Mouse (Mus musculus): ENCODE measurements at regions not wholly inside any gene's neighbourhood (a gene's known extent, or its start where the extent isn't known, plus 50 kb on each side); places are given as distances from the start of the nearest gene placed in this dataset.

DNA sequence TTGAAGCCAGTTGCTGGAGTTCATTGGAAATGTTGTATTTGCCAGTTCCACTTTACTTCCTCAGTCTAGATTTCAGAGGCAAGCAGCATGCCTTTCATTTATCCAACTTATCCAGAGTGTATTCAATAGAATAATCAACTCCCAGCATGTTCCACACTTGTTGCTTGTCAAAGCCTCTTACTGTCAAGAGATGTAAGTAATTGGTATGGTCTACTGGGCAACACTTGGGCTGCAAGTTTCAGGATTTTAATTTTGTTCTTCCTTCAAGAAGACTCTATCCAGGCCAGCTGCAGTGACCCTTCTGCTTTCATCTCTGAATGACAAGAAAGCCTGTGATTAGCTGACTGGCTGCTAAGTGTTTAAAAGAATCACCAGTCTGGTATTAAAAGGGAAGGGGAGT is 3131.6 kb upstream of the Lrrc6 start:
- H3K27me3 ChIP-seq (ENCODE audit: control insufficient read depth, insufficient read depth, insufficient read length), result no peaks in the 10 kb centered on the region
- H3K79me2 ChIP-seq (ENCODE audit: control insufficient read depth, insufficient read depth), result no peaks in the 10 kb centered on the region
- TF ChIP-seq MYOD1 (IDR thresholded peaks at IDR 0.05; ENCODE audit: control insufficient read depth, insufficient read length, low read depth) (no peak), CTCF (IDR thresholded peaks at IDR 0.05; ENCODE audit: control insufficient read depth, insufficient read depth, insufficient read length) (no peak), FOSL1 (IDR thresholded peaks at IDR 0.05; ENCODE audit: insufficient read depth, low read length, poor library complexity, severe bottlenecking) (no peak)
- H3K4me3 ChIP-seq (ENCODE audit: insufficient read depth, poor library complexity, severe bottlenecking), result no peak overlapping the region
- H3ac ChIP-seq (ENCODE audit: control insufficient read depth, insufficient read length, low read depth), result no peak overlapping the region
- no peaks in the 10 kb centered on the region for H3K79me3 ChIP-seq (ENCODE audit: low read depth)
- H3K36me3 ChIP-seq (ENCODE audit: control insufficient read depth, insufficient read depth), result no peaks in the 10 kb centered on the region

DNA sequence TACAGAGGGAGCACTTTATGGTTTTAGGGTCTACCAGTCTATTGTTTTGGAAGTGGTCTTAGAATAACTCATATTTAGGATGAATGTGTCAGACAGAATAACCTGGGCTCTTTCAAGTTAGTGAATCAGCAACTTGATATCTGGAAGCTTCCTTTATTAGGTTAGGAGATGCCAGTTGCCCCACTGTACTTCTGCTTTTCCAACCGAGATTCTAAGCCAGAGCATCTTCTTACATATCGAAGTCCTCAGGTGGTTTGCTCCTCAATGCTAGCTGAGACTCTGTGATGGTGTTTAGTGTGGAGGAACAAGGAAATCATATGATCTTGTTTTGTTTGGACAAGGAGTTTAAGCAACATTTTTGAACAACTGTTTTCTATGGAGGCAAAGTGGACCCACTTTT is 3117.3 kb upstream of the Lrrc6 start:
- no peak overlapping the region for H3K4me3 ChIP-seq (ENCODE audit: insufficient read depth, poor library complexity, severe bottlenecking)
- H3K79me2 ChIP-seq (ENCODE audit: control insufficient read depth, insufficient read depth), result no peaks in the 10 kb centered on the region
- no peaks in the 10 kb centered on the region for H3K79me3 ChIP-seq (ENCODE audit: low read depth)
- H3ac ChIP-seq (ENCODE audit: control insufficient read depth, insufficient read length, low read depth), result no peak overlapping the region
- no peaks in the 10 kb centered on the region for H3K36me3 ChIP-seq (ENCODE audit: control insufficient read depth, insufficient read depth)
- H3K27me3 ChIP-seq (ENCODE audit: control insufficient read depth, insufficient read depth, insufficient read length), result no peaks in the 10 kb centered on the region
- TF ChIP-seq MAX (IDR thresholded peaks at IDR 0.05) (no peak), MYOG (IDR thresholded peaks at IDR 0.05; ENCODE audit: control insufficient read depth, extremely low read depth, insufficient read length) (no peak), CEBPB (IDR thresholded peaks at IDR 0.05; ENCODE audit: low read depth) (no peak), FOSL1 (IDR thresholded peaks at IDR 0.05; ENCODE audit: insufficient read depth, low read length, poor library complexity, severe bottlenecking) (no peak), MYOD1 (IDR thresholded peaks at IDR 0.05; ENCODE audit: control insufficient read depth, insufficient read length, low read depth) (no peak), CTCF (IDR thresholded peaks at IDR 0.05; ENCODE audit: control insufficient read depth, insufficient read depth, insufficient read length) (no peak), USF1 (IDR thresholded peaks at IDR 0.05; ENCODE audit: low read depth) (no peak)

DNA sequence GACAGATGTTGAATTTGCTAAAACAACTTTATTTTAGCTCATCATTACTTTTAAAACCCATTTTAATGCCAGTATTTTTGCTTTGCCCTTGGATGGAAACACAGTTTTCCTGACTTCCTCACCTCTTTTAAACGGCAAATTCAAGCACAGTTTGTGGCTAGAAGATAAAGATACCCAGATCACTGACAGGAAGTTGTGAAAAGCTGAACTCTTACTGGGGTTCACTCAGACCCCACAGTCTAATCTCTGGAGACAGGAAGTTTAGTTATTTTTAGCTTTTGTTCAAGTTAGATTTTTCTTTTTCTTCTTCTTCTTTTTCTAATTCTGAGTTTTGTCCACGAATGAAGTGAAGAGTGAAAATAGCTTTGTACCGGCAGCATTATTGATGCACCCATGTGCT is 3113.3 kb upstream of the Lrrc6 start:
- no peaks in the 10 kb centered on the region for H3K79me2 ChIP-seq (ENCODE audit: control insufficient read depth, insufficient read depth)
- H3ac ChIP-seq (ENCODE audit: control insufficient read depth, insufficient read length, low read depth), result no peak overlapping the region
- H3K27me3 ChIP-seq (ENCODE audit: control insufficient read depth, insufficient read depth, insufficient read length), result no peaks in the 10 kb centered on the region
- TF ChIP-seq CEBPB (IDR thresholded peaks at IDR 0.05; ENCODE audit: low read depth), result no peak
- TF ChIP-seq USF1 (IDR thresholded peaks at IDR 0.05; ENCODE audit: low read depth), result no peak
- TF ChIP-seq MYOG (IDR thresholded peaks at IDR 0.05; ENCODE audit: control insufficient read depth, extremely low read depth, insufficient read length), result no peak
- no peak for TF ChIP-seq MYOD1 (IDR thresholded peaks at IDR 0.05; ENCODE audit: control insufficient read depth, insufficient read length, low read depth)
- no peak for TF ChIP-seq MAX (IDR thresholded peaks at IDR 0.05)
- TF ChIP-seq FOSL1 (IDR thresholded peaks at IDR 0.05; ENCODE audit: insufficient read depth, low read length, poor library complexity, severe bottlenecking), result no peak
- no peak for TF ChIP-seq CTCF (IDR thresholded peaks at IDR 0.05; ENCODE audit: control insufficient read depth, insufficient read depth, insufficient read length)
- no peaks in the 10 kb centered on the region for H3K79me3 ChIP-seq (ENCODE audit: low read depth)
- no peak overlapping the region for H3K4me3 ChIP-seq (ENCODE audit: insufficient read depth, poor library complexity, severe bottlenecking)
- no peaks in the 10 kb centered on the region for H3K36me3 ChIP-seq (ENCODE audit: control insufficient read depth, insufficient read depth)

DNA sequence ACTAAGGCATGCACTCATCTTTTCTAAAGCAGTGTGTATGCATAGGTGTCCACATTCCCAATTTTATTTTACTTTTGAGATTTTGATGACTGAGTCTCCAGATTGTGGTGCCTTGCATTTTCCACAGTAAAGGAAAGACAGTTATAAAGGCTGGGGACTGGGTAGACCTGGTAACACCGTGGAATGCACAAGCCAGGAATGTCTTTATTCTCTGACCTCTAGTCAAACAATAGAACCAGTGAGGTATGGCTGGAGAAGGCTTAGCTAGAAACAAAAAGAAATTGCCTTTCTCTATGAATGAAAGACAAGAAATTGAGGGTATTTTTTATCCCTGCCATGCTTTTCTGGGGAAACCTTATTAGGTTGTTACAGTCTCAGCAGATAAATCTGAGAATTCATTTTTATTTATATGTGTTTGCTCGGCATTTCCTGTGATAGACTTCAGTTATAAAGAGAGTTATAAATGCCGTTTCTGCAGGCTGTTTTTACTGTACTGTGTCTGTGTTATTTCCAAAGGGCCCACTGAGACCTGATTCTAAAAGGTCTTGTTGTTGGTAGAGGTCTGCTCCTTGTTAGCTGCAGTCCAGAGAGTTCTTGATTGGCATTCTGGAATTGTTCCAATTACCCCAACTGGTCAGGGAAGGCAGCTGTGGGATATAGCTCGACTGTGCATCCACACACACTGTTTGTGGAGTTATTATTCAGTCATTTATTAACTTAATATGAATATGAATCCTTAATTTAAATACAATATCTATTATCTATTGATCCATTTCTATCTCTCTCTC is 3090.7 kb upstream of the Lrrc6 start:
- Histone ChIP-seq H3K4me3 (ENCODE audit: insufficient read depth, poor library complexity, severe bottlenecking) (no peak overlapping the region), H3K79me2 (ENCODE audit: control insufficient read depth, insufficient read depth) (no peaks in the 10 kb centered on the region), H3ac (ENCODE audit: control insufficient read depth, insufficient read length, low read depth) (no peak overlapping the region)

DNA sequence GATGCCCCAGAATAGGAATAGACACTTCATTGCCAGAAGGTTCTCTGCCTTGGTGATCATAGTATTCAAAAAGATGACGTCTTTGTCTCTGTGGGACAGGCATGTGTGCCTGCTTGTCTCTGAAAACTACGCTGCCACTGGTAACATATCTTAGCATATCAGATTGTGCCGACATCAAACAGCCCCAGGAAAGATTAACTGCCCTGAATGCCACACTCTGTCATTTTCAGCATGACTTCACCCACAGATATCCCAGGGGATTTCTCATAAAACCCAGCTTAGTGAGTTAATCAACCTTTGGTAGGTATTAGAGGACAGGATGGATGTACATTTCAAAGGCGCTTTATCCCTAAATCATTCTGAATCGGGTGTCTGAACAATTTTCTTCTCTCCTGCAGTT is 3087.4 kb upstream of the Lrrc6 start:
- Histone ChIP-seq H3K27me3 (ENCODE audit: control insufficient read depth, insufficient read depth, insufficient read length) (no peaks in the 10 kb centered on the region), H3K36me3 (ENCODE audit: control insufficient read depth, insufficient read depth) (no peaks in the 10 kb centered on the region), H3K4me3 (ENCODE audit: insufficient read depth, poor library complexity, severe bottlenecking) (no peak overlapping the region)

More for the DNA sequence above, 3090.7 kb upstream of the Lrrc6 start:
- no peaks in the 10 kb centered on the region for H3K27me3 ChIP-seq (ENCODE audit: control insufficient read depth, insufficient read depth, insufficient read length)
- TF ChIP-seq USF1 (IDR thresholded peaks at IDR 0.05; ENCODE audit: low read depth) (no peak), CTCF (IDR thresholded peaks at IDR 0.05; ENCODE audit: control insufficient read depth, insufficient read depth, insufficient read length) (no peak), MYOD1 (IDR thresholded peaks at IDR 0.05; ENCODE audit: control insufficient read depth, insufficient read length, low read depth) (no peak), CEBPB (IDR thresholded peaks at IDR 0.05; ENCODE audit: low read depth) (no peak), MAX (IDR thresholded peaks at IDR 0.05) (no peak)
- no peaks in the 10 kb centered on the region for H3K36me3 ChIP-seq (ENCODE audit: control insufficient read depth, insufficient read depth)
- no peaks in the 10 kb centered on the region for H3K79me3 ChIP-seq (ENCODE audit: low read depth)

DNA sequence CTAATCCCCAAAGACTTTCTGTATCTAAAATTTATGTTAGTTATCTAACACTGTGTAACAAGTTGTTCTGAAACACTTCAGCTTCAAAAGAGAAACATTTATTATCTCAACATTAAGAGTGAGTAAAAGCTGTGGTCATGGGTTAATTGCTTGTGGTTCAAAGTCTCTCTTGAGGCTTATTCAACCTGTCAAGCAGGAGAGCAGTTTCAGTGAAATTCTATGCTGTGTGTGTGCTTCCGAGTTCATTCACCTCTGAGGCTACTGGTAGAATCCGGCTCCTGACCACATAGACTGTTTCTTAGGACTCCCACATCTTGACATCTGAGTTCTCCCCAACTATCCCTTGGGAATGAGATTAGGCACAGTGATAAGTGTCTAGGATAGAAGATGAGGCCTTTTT is 3076.0 kb upstream of the Lrrc6 start:
- Histone ChIP-seq H3K4me3 (ENCODE audit: insufficient read depth, poor library complexity, severe bottlenecking) (no peak overlapping the region), H3K79me3 (ENCODE audit: low read depth) (no peaks in the 10 kb centered on the region), H3K27me3 (ENCODE audit: control insufficient read depth, insufficient read depth, insufficient read length) (no peaks in the 10 kb centered on the region), H3K79me2 (ENCODE audit: control insufficient read depth, insufficient read depth) (no peaks in the 10 kb centered on the region), H3ac (ENCODE audit: control insufficient read depth, insufficient read length, low read depth) (no peak overlapping the region), H3K36me3 (ENCODE audit: control insufficient read depth, insufficient read depth) (no peaks in the 10 kb centered on the region)
- TF ChIP-seq FOSL1 (IDR thresholded peaks at IDR 0.05; ENCODE audit: insufficient read depth, low read length, poor library complexity, severe bottlenecking), result no peak
- no peak for TF ChIP-seq CEBPB (IDR thresholded peaks at IDR 0.05; ENCODE audit: low read depth)
- TF ChIP-seq MYOG (IDR thresholded peaks at IDR 0.05; ENCODE audit: control insufficient read depth, extremely low read depth, insufficient read length), result no peak
- TF ChIP-seq MYOD1 (IDR thresholded peaks at IDR 0.05; ENCODE audit: control insufficient read depth, insufficient read length, low read depth), result no peak
- no peak for TF ChIP-seq USF1 (IDR thresholded peaks at IDR 0.05; ENCODE audit: low read depth)
- no peak for TF ChIP-seq CTCF (IDR thresholded peaks at IDR 0.05; ENCODE audit: control insufficient read depth, insufficient read depth, insufficient read length)
- no peak for TF ChIP-seq MAX (IDR thresholded peaks at IDR 0.05)

More for the DNA sequence above, 3087.4 kb upstream of the Lrrc6 start:
- TF ChIP-seq CTCF (IDR thresholded peaks at IDR 0.05; ENCODE audit: control insufficient read depth, insufficient read depth, insufficient read length) (no peak), MYOD1 (IDR thresholded peaks at IDR 0.05; ENCODE audit: control insufficient read depth, insufficient read length, low read depth) (no peak), MAX (IDR thresholded peaks at IDR 0.05) (no peak), USF1 (IDR thresholded peaks at IDR 0.05; ENCODE audit: low read depth) (no peak), MYOG (IDR thresholded peaks at IDR 0.05; ENCODE audit: control insufficient read depth, extremely low read depth, insufficient read length) (no peak), CEBPB (IDR thresholded peaks at IDR 0.05; ENCODE audit: low read depth) (no peak), FOSL1 (IDR thresholded peaks at IDR 0.05; ENCODE audit: insufficient read depth, low read length, poor library complexity, severe bottlenecking) (no peak)
- H3K79me3 ChIP-seq (ENCODE audit: low read depth), result no peaks in the 10 kb centered on the region
- no peaks in the 10 kb centered on the region for H3K79me2 ChIP-seq (ENCODE audit: control insufficient read depth, insufficient read depth)
- H3ac ChIP-seq (ENCODE audit: control insufficient read depth, insufficient read length, low read depth), result no peak overlapping the region

Measured in C2C12 (cell line).